Mouse (Mus musculus) frontal cortex, adult 2 months (tissue): ENCODE data around the gene Mst1. TPM values are rescaled to one million over a fixed set of nuclear protein-coding genes. Genes with fewer than 3 reads are reported as not detected.

ENCODE experiments used
- DNase-seq, 2 experiments: peaks; one replicate each; pipeline ENCODE4 v3.0.0; 2022; ENCODE audit warnings: low spot score in 1 of 2; ENCODE audit errors: extremely low spot score in 1 of 2
- polyA plus RNA-seq: library from polyadenylated mRNA; depleted of rRNA; stranded (reverse); fragments of >200 nt; gene quantifications from 2 replicates; pipeline ENCODE4 v1.2.3, GENCODE M21; 2012; rRNA removed

The Mst1 gene
- polyA plus RNA-seq, 1 experiment, result 0.04 TPM

GRCm38 (mm10) chr9:108128248-108128647, 48.0 kb downstream of the Mst1 start:
- DNase-seq, result peak; percentile 77 to 86

GRCm38 (mm10) chr9:108129042-108129948, 49.1 kb downstream of the Mst1 start:
- DNase-seq, result peak in 1 of 2 experiments; percentile 35

GRCm38 (mm10) chr9:108131502-108131901, 51.3 kb downstream of the Mst1 start:
- no peak for DNase-seq

GRCm38 (mm10) chr9:108132373-108132772, 52.1 kb downstream of the Mst1 start:
- DNase-seq, result no peak

GRCm38 (mm10) chr9:108133478-108133877, 53.2 kb downstream of the Mst1 start:
- no peak for DNase-seq

Other genes starting within 250 kb of the Mst1 start
- 70.3 and 70.8 TPM in 2 replicates for gene Rbm6, start 207.2 kb upstream of the Mst1 start, polyA plus RNA-seq
- 28.2 and 28.5 TPM in 2 replicates for gene Mon1a, start 192.3 kb upstream of the Mst1 start, polyA plus RNA-seq
- gene Mst1r, start 173.6 kb upstream of the Mst1 start, polyA plus RNA-seq, result 1.2 and 2.1 TPM in 2 replicates
- not detected in 2 replicates for gene Actl11, start 152.0 kb upstream of the Mst1 start, polyA plus RNA-seq
- gene Camkv, start 144.8 kb upstream of the Mst1 start, polyA plus RNA-seq, result 405 and 456 TPM in 2 replicates
- 21.0 and 21.2 TPM in 2 replicates for gene Traip, start 130.3 kb upstream of the Mst1 start, polyA plus RNA-seq
- 15.6 and 16.7 TPM in 2 replicates for gene Uba7, start 104.9 kb upstream of the Mst1 start, polyA plus RNA-seq
- 0.18 and 0.34 TPM in 2 replicates for gene Gm20661, start 97.4 kb upstream of the Mst1 start, polyA plus RNA-seq
- 6.1 and 8.2 TPM in 2 replicates for gene Inka1, start 94.6 kb upstream of the Mst1 start, polyA plus RNA-seq
- 1.5 and 2.8 TPM in 2 replicates for gene Cdhr4, start 87.9 kb upstream of the Mst1 start, polyA plus RNA-seq
- gene Gm20662, start 84.1 kb upstream of the Mst1 start, polyA plus RNA-seq, result 7.1 and 7.7 TPM in 2 replicates
- 213 and 222 TPM in 2 replicates for gene Ip6k1, start 77.9 kb upstream of the Mst1 start, polyA plus RNA-seq
- gene Gmppb, start 31.2 kb upstream of the Mst1 start, polyA plus RNA-seq, result 13.7 and 37.5 TPM in 2 replicates
- gene Amigo3, start 27.3 kb upstream of the Mst1 start, polyA plus RNA-seq, result 1.4 and 1.6 TPM in 2 replicates
- 87.8 and 92.0 TPM in 2 replicates for gene Rnf123, start 2.9 kb downstream of the Mst1 start, polyA plus RNA-seq
- gene Apeh, start 14.2 kb downstream of the Mst1 start, polyA plus RNA-seq, result 32.7 and 32.9 TPM in 2 replicates
- 95.0 and 100 TPM in 2 replicates for gene Bsn, start 109.9 kb downstream of the Mst1 start, polyA plus RNA-seq
- 36.1 and 38.8 TPM in 2 replicates for gene Dag1, start 183.5 kb downstream of the Mst1 start, polyA plus RNA-seq
- 85.9 and 110 TPM in 2 replicates for gene Nicn1, start 210.0 kb downstream of the Mst1 start, polyA plus RNA-seq
- 57.5 and 60.3 TPM in 2 replicates for gene Amt, start 216.4 kb downstream of the Mst1 start, polyA plus RNA-seq
- 153 and 170 TPM in 2 replicates for gene Rhoa, start 225.7 kb downstream of the Mst1 start, polyA plus RNA-seq
- 47.5 and 53.5 TPM in 2 replicates for gene Tcta, start 225.7 kb downstream of the Mst1 start, polyA plus RNA-seq